21 mouse cellular contexts compared by ENCODE assay signal in the genomic region with DNA sequence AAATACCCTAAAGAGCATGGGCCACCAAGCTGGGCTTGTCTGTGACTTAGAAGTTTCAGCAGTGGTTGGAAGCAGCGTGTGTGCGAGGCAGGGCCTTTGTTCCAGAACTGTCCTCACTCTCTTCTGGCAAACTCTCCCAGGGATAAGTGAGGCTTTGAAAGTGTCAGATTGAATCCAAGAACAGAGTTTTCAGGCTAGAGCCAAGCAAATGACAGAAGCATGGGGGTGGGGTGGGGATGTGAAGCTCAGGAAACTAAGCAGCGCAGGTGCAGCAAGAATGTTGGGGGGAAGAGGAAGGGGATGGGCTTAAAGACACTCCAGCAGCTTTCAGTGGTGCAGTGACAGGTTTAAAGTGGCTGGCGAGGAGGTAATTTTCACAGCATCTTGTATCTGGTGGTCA.
DNase-seq lines count a peak whose midpoint lies in the region; ATAC-seq and TF ChIP-seq lines count a peak whose summit lies in the region.
"Had no signal": no experiment of that assay in that cellular context is flagged by ENCODE, and none has a peak within 500 bp of the region (broad histone marks: within the 10 kb centered on the region; RNA-seq: fewer than 3 reads in every experiment).

No protein-coding gene starts in this region.

- H3K9me3 ChIP-seq in midbrain, embryonic 15.5 days: no peaks in the 10 kb centered on the region
- H3K9me3 ChIP-seq in midbrain, embryonic 14.5 days (ENCODE audit: control insufficient read depth, low read length): no peaks in the 10 kb centered on the region
- H3K9me3 ChIP-seq in liver, postnatal 0 days (ENCODE audit: low read length): no peaks in the 10 kb centered on the region
- H3K9me3 ChIP-seq: embryonic facial prominence, embryonic 13.5 days; forebrain, embryonic 13.5 days; heart, embryonic 12.5 days had no signal

- 47% methylated on average over 4 of the region's 4 CpGs for WGBS in midbrain, embryonic 15.5 days
- 47% methylated on average over 4 of the region's 4 CpGs for WGBS in midbrain, embryonic 14.5 days
- 62% methylated on average over 4 of the region's 4 CpGs for WGBS in liver, postnatal 0 days (ENCODE audit: insufficient replicate concordance)

- no peak for TF ChIP-seq CTCF in liver, postnatal 0 days (IDR thresholded peaks at IDR 0.05; ENCODE audit: low read depth)

- H3K36me3 ChIP-seq in midbrain, embryonic 15.5 days (replicated peaks): no peaks in the 10 kb centered on the region
- no peaks in the 10 kb centered on the region for H3K36me3 ChIP-seq in midbrain, embryonic 14.5 days (ENCODE audit: control insufficient read depth, insufficient read depth, low read length)
- no peaks in the 10 kb centered on the region for H3K36me3 ChIP-seq in liver, postnatal 0 days (replicated peaks; ENCODE audit: insufficient read depth, low read length)
- H3K36me3 ChIP-seq: embryonic facial prominence, embryonic 13.5 days; heart, embryonic 12.5 days had no signal

- H3K4me1 ChIP-seq in midbrain, embryonic 15.5 days: no peaks in the 10 kb centered on the region
- no peaks in the 10 kb centered on the region for H3K4me1 ChIP-seq in midbrain, embryonic 14.5 days (ENCODE audit: control insufficient read depth, insufficient read depth, low read length)
- no peaks in the 10 kb centered on the region for H3K4me1 ChIP-seq in liver, postnatal 0 days (ENCODE audit: insufficient read depth)
- H3K4me1 ChIP-seq: embryonic facial prominence, embryonic 13.5 days; forebrain, embryonic 13.5 days; heart, embryonic 12.5 days had no signal

- H3K27me3 ChIP-seq in midbrain, embryonic 15.5 days (replicated peaks): no peaks in the 10 kb centered on the region
- no peaks in the 10 kb centered on the region for H3K27me3 ChIP-seq in midbrain, embryonic 14.5 days (ENCODE audit: control insufficient read depth, insufficient read depth, low read length)
- H3K27me3 ChIP-seq in liver, postnatal 0 days (ENCODE audit: insufficient read depth, low read length): no peaks in the 10 kb centered on the region
- H3K27me3 ChIP-seq: CH12.LX; embryonic facial prominence, embryonic 13.5 days; forebrain, embryonic 13.5 days; heart, embryonic 12.5 days; Patski had no signal

- H3K27ac ChIP-seq in midbrain, embryonic 15.5 days: no peak overlapping the region
- no peak overlapping the region for H3K27ac ChIP-seq in midbrain, embryonic 14.5 days (replicated peaks; ENCODE audit: low read depth, low read length)
- H3K27ac ChIP-seq in liver, postnatal 0 days (ENCODE audit: low read depth): no peak overlapping the region
- H3K27ac ChIP-seq: embryonic facial prominence, embryonic 13.5 days; forebrain, embryonic 13.5 days; hindbrain, postnatal 0 days had no signal

- no peak for DNase-seq in frontal cortex, adult 2 months (ENCODE audit: extremely low spot score in 1 of 2, low spot score in 1 of 2)
- DNase-seq in midbrain, embryonic 14.5 days: no peak
- peak; percentile 50 for DNase-seq in thymus, postnatal 14 days
- DNase-seq in liver, postnatal 0 days: no peak
- DNase-seq in cerebellum, adult 18-20 months: no peak
- no peak for DNase-seq in c-Kit-positive CD71-positive TER-119-positive erythroid progenitor cells, embryonic 14.5 days (ENCODE audit: low spot score)
- DNase-seq: adrenal gland, postnatal 14 days; cerebellum, adult 11-12 months; cerebellum, adult 9-11 months; cerebellum, postnatal 36 days; gastrocnemius, postnatal 14 days; heart, postnatal 36 days had no signal

- no peak overlapping the region for H3K4me3 ChIP-seq in midbrain, embryonic 15.5 days
- no peak overlapping the region for H3K4me3 ChIP-seq in midbrain, embryonic 14.5 days (replicated peaks; ENCODE audit: low read depth, low read length)
- no peak overlapping the region for H3K4me3 ChIP-seq in liver, postnatal 0 days (ENCODE audit: low read depth, low read length)
- H3K4me3 ChIP-seq: embryonic facial prominence, embryonic 13.5 days; forebrain, embryonic 13.5 days; heart, embryonic 12.5 days had no signal

- TF ChIP-seq EP300 in liver, postnatal 0 days (IDR thresholded peaks at IDR 0.05; ENCODE audit: low read depth): no peak

- H3K4me2 ChIP-seq in midbrain, embryonic 15.5 days: no peak overlapping the region
- no peak overlapping the region for H3K4me2 ChIP-seq in midbrain, embryonic 14.5 days (ENCODE audit: low read length)
- H3K4me2 ChIP-seq in liver, postnatal 0 days (ENCODE audit: low read depth, low read length): no peak overlapping the region
- H3K4me2 ChIP-seq: embryonic facial prominence, embryonic 13.5 days; forebrain, embryonic 13.5 days; heart, embryonic 12.5 days had no signal

- ATAC-seq in frontal cortex, adult (ENCODE audit: low TSS enrichment): peak; percentile 62; the same call in 1 of the 2 replicates
- ATAC-seq in midbrain, embryonic 15.5 days (replicated peaks): 0 out of 2 replicates have a peak, but pooled peaks have one; percentile 33
- no peak for ATAC-seq in midbrain, embryonic 14.5 days (ENCODE audit: low FRiP score, low TSS enrichment)
- no peak for ATAC-seq in liver, postnatal 0 days
- ATAC-seq: activated CD4-positive, CD25-positive, alpha-beta regulatory T cell, adult 4 months; forebrain, embryonic 13.5 days; hindbrain, postnatal 0 days; Patski had no signal

- H3K9ac ChIP-seq in midbrain, embryonic 15.5 days: no peak overlapping the region
- H3K9ac ChIP-seq in midbrain, embryonic 14.5 days (replicated peaks; ENCODE audit: low read length): no peak overlapping the region
- no peak overlapping the region for H3K9ac ChIP-seq in liver, postnatal 0 days (replicated peaks)
- H3K9ac ChIP-seq: embryonic facial prominence, embryonic 13.5 days; forebrain, embryonic 13.5 days; heart, embryonic 12.5 days had no signal

Comparison
In these comparisons a context has a peak if more than half of its experiments do, and no peak if none do; other contexts are left out.
1. ATAC-seq: peak in frontal cortex, adult (single experiment) and midbrain, embryonic 15.5 days (single experiment); none in midbrain, embryonic 14.5 days (single experiment) and liver, postnatal 0 days (single experiment).